Mouse (Mus musculus): ENCODE data around the gene Speg. TPM values are rescaled to one million over a fixed set of nuclear protein-coding genes. Genes with fewer than 3 reads are reported as not detected.

The Speg gene
- polyA plus RNA-seq, 1 experiment from 2014 or later, result 53.4 TPM

GRCm38 (mm10) chr1:75412196-75412595 lies 37.1 kb downstream of the Speg start:
- ATAC-seq (ENCODE audit: insufficient number of reproducible peaks, insufficient read depth, low FRiP score, low read depth), result no peak
- Histone ChIP-seq H3K27ac (replicated peaks in 1 of 2; ENCODE audit: control insufficient read depth in 1 of 2, insufficient read depth in 1 of 2, low read depth in 2 of 2, low read length in 2 of 2) (no peak overlapping the region), H3K4me1 (ENCODE audit: control insufficient read depth in 2 of 2, insufficient read depth in 2 of 2, low read length in 2 of 2) (peaks cover 20 to 30% of the 10 kb centered on the region in 2 experiments), H3K4me3 (ENCODE audit: control insufficient read depth in 1 of 2, insufficient read depth in 1 of 2, low read depth in 1 of 2, low read length in 2 of 2) (no peak overlapping the region), H3K4me2 (ENCODE audit: low read length) (no peak overlapping the region), H3K36me3 (ENCODE audit: control insufficient read depth, insufficient read depth, low read length) (peaks cover 88% of the 10 kb centered on the region), H3K9me3 (ENCODE audit: control insufficient read depth, low read length) (no peaks in the 10 kb centered on the region), H3K27me3 (ENCODE audit: control insufficient read depth, insufficient read depth, low read length) (no peaks in the 10 kb centered on the region), H3K9ac (ENCODE audit: low read length) (no peak overlapping the region)
- 88% methylated on average over 3 of the region's 3 CpGs for WGBS

GRCm38 (mm10) chr1:75413749-75414148 lies 38.7 kb downstream of the Speg start:
- Histone ChIP-seq H3K9ac (ENCODE audit: low read length) (no peak overlapping the region), H3K4me2 (ENCODE audit: low read length) (no peak overlapping the region), H3K4me3 (ENCODE audit: control insufficient read depth in 1 of 2, insufficient read depth in 1 of 2, low read depth in 1 of 2, low read length in 2 of 2) (no peak overlapping the region), H3K36me3 (ENCODE audit: control insufficient read depth, insufficient read depth, low read length) (peaks cover 95% of the 10 kb centered on the region), H3K9me3 (ENCODE audit: control insufficient read depth, low read length) (no peaks in the 10 kb centered on the region), H3K27me3 (ENCODE audit: control insufficient read depth, insufficient read depth, low read length) (no peaks in the 10 kb centered on the region), H3K27ac (replicated peaks in 1 of 2; ENCODE audit: control insufficient read depth in 1 of 2, insufficient read depth in 1 of 2, low read depth in 2 of 2, low read length in 2 of 2) (peak overlapping the region in 1 of 2 experiments; percentile 44; a peak in 2 of 4 replicates), H3K4me1 (ENCODE audit: control insufficient read depth in 2 of 2, insufficient read depth in 2 of 2, low read length in 2 of 2) (peaks cover 11 to 20% of the 10 kb centered on the region in 2 experiments; a peak in 3 of 4 replicates)
- ATAC-seq (ENCODE audit: insufficient number of reproducible peaks, insufficient read depth, low FRiP score, low read depth), result no peak
- WGBS, result 54% methylated on average over 3 of the region's 3 CpGs

DNA sequence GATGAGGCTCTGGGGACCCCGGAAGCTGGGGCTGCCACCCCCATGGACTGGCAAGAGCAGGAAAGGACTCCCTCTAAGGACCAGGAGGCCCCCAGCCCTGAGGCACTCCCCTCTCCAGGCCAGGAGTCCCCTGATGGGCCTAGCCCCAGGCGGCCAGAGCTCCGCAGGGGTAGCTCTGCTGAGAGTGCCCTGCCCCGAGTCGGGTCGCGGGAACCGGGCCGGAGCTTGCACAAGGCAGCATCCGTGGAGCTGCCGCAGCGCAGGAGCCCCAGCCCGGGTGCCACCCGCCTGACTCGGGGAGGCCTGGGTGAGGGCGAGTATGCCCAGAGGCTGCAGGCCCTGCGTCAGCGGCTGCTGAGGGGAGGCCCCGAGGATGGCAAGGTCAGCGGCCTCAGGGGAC lies 46.7 kb downstream of the Speg start:
- ATAC-seq (ENCODE audit: insufficient number of reproducible peaks, insufficient read depth, low FRiP score, low read depth), result 0 out of 2 replicates have a peak, but pooled peaks have one; percentile 37
- Histone ChIP-seq H3K9me3 (ENCODE audit: control insufficient read depth, low read length) (no peaks in the 10 kb centered on the region), H3K27ac (replicated peaks in 1 of 2; ENCODE audit: control insufficient read depth in 1 of 2, insufficient read depth in 1 of 2, low read depth in 2 of 2, low read length in 2 of 2) (no peak overlapping the region), H3K4me1 (ENCODE audit: control insufficient read depth in 2 of 2, insufficient read depth in 2 of 2, low read length in 2 of 2) (peaks cover 11 to 29% of the 10 kb centered on the region in 2 experiments; a peak in 3 of 4 replicates), H3K4me3 (ENCODE audit: control insufficient read depth in 1 of 2, insufficient read depth in 1 of 2, low read depth in 1 of 2, low read length in 2 of 2) (no peak overlapping the region), H3K4me2 (ENCODE audit: low read length) (peak overlapping the region; percentile 56; the same call in 1 of the 2 replicates), H3K36me3 (ENCODE audit: control insufficient read depth, insufficient read depth, low read length) (peaks cover 87% of the 10 kb centered on the region), H3K9ac (ENCODE audit: low read length) (peak overlapping the region; percentile 50), H3K27me3 (ENCODE audit: control insufficient read depth, insufficient read depth, low read length) (peaks cover 24% of the 10 kb centered on the region)
- 21% methylated on average over 20 of the region's 20 CpGs for WGBS

DNA sequence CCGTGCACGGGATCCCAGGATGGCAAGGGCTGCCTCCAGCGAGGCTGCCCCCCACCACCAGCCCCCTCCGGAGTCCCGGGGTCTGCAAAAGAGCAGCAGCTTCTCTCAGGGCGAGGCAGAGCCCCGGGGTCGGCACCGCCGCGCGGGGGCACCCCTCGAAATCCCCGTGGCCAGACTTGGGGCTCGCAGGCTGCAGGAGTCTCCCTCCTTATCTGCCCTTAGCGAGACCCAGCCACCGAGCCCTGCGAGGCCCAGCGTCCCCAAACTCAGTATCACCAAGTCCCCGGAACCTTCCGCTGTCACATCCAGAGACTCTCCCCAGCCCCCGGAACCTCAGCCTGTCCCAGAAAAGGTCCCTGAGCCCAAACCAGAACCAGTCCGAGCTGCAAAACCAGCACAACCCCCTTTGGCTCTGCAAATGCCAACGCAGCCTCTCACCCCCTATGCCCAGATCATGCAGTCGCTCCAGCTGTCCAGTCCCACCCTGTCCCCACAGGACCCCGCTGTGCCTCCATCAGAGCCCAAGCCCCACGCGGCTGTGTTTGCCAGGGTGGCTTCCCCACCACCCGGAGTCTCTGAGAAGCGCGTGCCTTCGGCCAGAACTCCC lies 47.2 kb downstream of the Speg start:
- Histone ChIP-seq H3K4me2 (ENCODE audit: low read length) (peak overlapping the region; percentile 56), H3K4me3 (ENCODE audit: control insufficient read depth in 1 of 2, insufficient read depth in 1 of 2, low read depth in 1 of 2, low read length in 2 of 2) (peak overlapping the region; percentile 4 to 27; a peak in 3 of 4 replicates), H3K36me3 (ENCODE audit: control insufficient read depth, insufficient read depth, low read length) (peaks cover 87% of the 10 kb centered on the region), H3K4me1 (ENCODE audit: control insufficient read depth in 2 of 2, insufficient read depth in 2 of 2, low read length in 2 of 2) (peaks cover 11 to 29% of the 10 kb centered on the region in 2 experiments; a peak in 3 of 4 replicates), H3K9ac (ENCODE audit: low read length) (peak overlapping the region; percentile 54), H3K9me3 (ENCODE audit: control insufficient read depth, low read length) (no peaks in the 10 kb centered on the region), H3K27ac (replicated peaks in 1 of 2; ENCODE audit: control insufficient read depth in 1 of 2, insufficient read depth in 1 of 2, low read depth in 2 of 2, low read length in 2 of 2) (no peak overlapping the region), H3K27me3 (ENCODE audit: control insufficient read depth, insufficient read depth, low read length) (peaks cover 24% of the 10 kb centered on the region)
- 14% methylated on average over 32 of the region's 32 CpGs for WGBS
- no peak for ATAC-seq (ENCODE audit: insufficient number of reproducible peaks, insufficient read depth, low FRiP score, low read depth)

DNA sequence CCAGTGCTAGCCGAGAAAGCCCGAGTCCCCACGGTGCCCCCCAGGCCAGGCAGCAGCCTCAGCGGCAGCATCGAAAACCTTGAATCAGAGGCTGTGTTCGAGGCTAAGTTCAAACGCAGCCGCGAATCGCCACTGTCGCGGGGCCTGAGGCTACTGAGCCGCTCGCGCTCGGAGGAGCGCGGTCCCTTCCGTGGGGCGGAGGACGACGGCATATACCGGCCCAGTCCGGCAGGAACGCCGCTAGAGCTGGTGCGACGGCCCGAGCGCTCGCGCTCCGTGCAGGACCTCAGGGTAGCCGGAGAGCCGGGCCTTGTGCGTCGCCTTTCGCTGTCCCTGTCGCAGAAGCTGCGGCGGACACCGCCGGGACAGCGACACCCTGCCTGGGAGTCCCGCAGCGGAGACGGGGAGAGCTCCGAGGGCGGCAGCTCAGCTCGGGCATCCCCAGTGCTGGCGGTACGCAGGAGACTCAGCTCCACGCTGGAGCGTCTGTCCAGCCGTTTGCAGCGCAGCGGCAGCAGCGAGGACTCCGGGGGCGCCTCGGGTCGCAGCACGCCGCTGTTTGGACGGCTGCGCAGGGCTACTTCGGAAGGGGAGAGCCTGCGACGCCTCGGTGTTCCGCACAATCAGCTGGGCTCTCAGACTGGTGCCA lies 47.9 kb downstream of the Speg start:
- Histone ChIP-seq H3K9ac (ENCODE audit: low read length) (peak overlapping the region; percentile 54), H3K4me1 (ENCODE audit: control insufficient read depth in 2 of 2, insufficient read depth in 2 of 2, low read length in 2 of 2) (peaks cover 11 to 29% of the 10 kb centered on the region in 2 experiments; a peak in 3 of 4 replicates)
- WGBS, result 10% methylated on average over 71 of the region's 71 CpGs

GRCm38 (mm10) chr1:75423780-75424390 lies 48.8 kb downstream of the Speg start:
- no peaks in the 10 kb centered on the region for H3K9me3 ChIP-seq (ENCODE audit: control insufficient read depth, low read length)
- H3K9ac ChIP-seq (ENCODE audit: low read length), result no peak overlapping the region; the same call in 1 of the 2 replicates
- peaks cover 87% of the 10 kb centered on the region for H3K36me3 ChIP-seq (ENCODE audit: control insufficient read depth, insufficient read depth, low read length)
- ATAC-seq (ENCODE audit: insufficient number of reproducible peaks, insufficient read depth, low FRiP score, low read depth), result no peak
- no peak overlapping the region for H3K4me3 ChIP-seq (ENCODE audit: control insufficient read depth in 1 of 2, insufficient read depth in 1 of 2, low read depth in 1 of 2, low read length in 2 of 2)
- H3K27me3 ChIP-seq (ENCODE audit: control insufficient read depth, insufficient read depth, low read length), result peaks cover 24% of the 10 kb centered on the region
- 81% methylated on average over 11 of the region's 11 CpGs for WGBS
- H3K4me1 ChIP-seq (ENCODE audit: control insufficient read depth in 2 of 2, insufficient read depth in 2 of 2, low read length in 2 of 2), result peaks cover 11 to 29% of the 10 kb centered on the region in 2 experiments; a peak in 3 of 4 replicates
- H3K27ac ChIP-seq (replicated peaks in 1 of 2; ENCODE audit: control insufficient read depth in 1 of 2, insufficient read depth in 1 of 2, low read depth in 2 of 2, low read length in 2 of 2), result no peak overlapping the region
- H3K4me2 ChIP-seq (ENCODE audit: low read length), result no peak overlapping the region

More for the DNA sequence above, 47.9 kb downstream of the Speg start:
- ATAC-seq (ENCODE audit: insufficient number of reproducible peaks, insufficient read depth, low FRiP score, low read depth), result no peak
- H3K27ac ChIP-seq (replicated peaks in 1 of 2; ENCODE audit: control insufficient read depth in 1 of 2, insufficient read depth in 1 of 2, low read depth in 2 of 2, low read length in 2 of 2), result no peak overlapping the region
- H3K9me3 ChIP-seq (ENCODE audit: control insufficient read depth, low read length), result no peaks in the 10 kb centered on the region
- H3K36me3 ChIP-seq (ENCODE audit: control insufficient read depth, insufficient read depth, low read length), result peaks cover 87% of the 10 kb centered on the region
- peaks cover 24% of the 10 kb centered on the region for H3K27me3 ChIP-seq (ENCODE audit: control insufficient read depth, insufficient read depth, low read length)
- H3K4me3 ChIP-seq (ENCODE audit: control insufficient read depth in 1 of 2, insufficient read depth in 1 of 2, low read depth in 1 of 2, low read length in 2 of 2), result peak overlapping the region; percentile 4 to 27; a peak in 3 of 4 replicates
- peak overlapping the region; percentile 56 for H3K4me2 ChIP-seq (ENCODE audit: low read length)

- 34% methylated on average over 10 of the region's 10 CpGs for WGBS
- Histone ChIP-seq H3K4me2 (ENCODE audit: low read length) (no peak overlapping the region), H3K4me1 (ENCODE audit: control insufficient read depth in 2 of 2, insufficient read depth in 2 of 2, low read length in 2 of 2) (peaks cover 11 to 29% of the 10 kb centered on the region in 2 experiments; a peak in 3 of 4 replicates), H3K9me3 (ENCODE audit: control insufficient read depth, low read length) (no peaks in the 10 kb centered on the region), H3K9ac (ENCODE audit: low read length) (no peak overlapping the region), H3K27ac (replicated peaks in 1 of 2; ENCODE audit: control insufficient read depth in 1 of 2, insufficient read depth in 1 of 2, low read depth in 2 of 2, low read length in 2 of 2) (no peak overlapping the region), H3K27me3 (ENCODE audit: control insufficient read depth, insufficient read depth, low read length) (peaks cover 20% of the 10 kb centered on the region), H3K36me3 (ENCODE audit: control insufficient read depth, insufficient read depth, low read length) (peaks cover 87% of the 10 kb centered on the region), H3K4me3 (ENCODE audit: control insufficient read depth in 1 of 2, insufficient read depth in 1 of 2, low read depth in 1 of 2, low read length in 2 of 2) (no peak overlapping the region)
- ATAC-seq (ENCODE audit: insufficient number of reproducible peaks, insufficient read depth, low FRiP score, low read depth), result no peak
Measured at GRCm38 (mm10) chr1:75425796-75426471, 50.8 kb downstream of the Speg start.

Measured in heart, embryonic 14.5 days (tissue).